Mouse (Mus musculus): ENCODE data around the gene Ndfip2. TPM values are rescaled to one million over a fixed set of nuclear protein-coding genes. Genes with fewer than 3 reads are reported as not detected.

Ndfip2 gene
- polyA plus RNA-seq, 1 experiment from 2014 or later, result 83.0 TPM

DNA sequence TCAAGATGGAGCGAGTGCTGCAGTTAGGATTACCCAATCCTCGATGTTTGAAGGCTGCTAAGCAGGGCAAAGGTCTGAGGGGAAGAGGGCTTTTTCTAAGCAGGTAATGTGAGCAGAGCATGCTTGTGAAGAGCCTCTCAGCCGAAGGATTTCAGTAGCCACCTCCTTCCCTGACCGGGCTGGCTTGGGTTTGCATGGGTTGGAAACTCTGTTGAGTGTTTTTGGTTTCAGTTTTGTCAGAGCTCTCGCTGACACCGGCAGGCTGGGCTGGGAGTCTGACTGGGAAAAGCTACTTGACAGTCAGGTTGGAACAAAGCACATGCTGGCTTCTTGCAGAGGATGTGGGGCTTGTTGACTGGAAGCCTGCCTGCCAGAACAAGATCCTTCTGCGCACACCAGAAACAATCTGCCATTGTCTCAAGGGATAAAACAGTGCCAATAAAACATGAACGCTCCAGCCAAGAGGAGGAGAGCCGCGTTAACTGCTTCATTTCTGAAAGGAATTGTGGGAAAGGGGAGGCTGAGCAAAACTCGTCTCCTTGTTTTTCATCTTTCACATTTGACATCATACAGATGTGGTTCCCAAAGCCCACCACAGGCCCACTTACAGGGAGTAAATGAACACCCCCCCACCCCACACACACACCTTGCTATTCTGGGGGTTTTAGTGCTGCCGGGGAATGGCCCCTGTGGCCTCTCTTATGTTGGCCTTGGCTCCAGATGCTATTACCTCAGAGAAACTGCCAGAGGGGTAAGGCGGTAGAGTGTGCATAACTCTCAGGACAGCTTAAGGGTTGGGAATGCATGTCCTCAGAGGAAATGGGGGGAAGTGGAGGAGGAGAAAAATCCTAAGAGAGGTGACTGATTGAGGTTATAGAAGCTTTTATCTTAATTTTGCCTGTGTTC is 70.3 kb downstream of the Ndfip2 start:
- H3K9ac ChIP-seq, result peak overlapping the region; percentile 10; the same call in 1 of the 2 replicates
- no peaks in the 10 kb centered on the region for H3K27me3 ChIP-seq
- peaks cover 11% of the 10 kb centered on the region for H3K4me1 ChIP-seq
- 28% methylated on average over 13 of the region's 13 CpGs for WGBS
- no peaks in the 10 kb centered on the region for H3K36me3 ChIP-seq
- peak overlapping the region; percentile 74 for H3K27ac ChIP-seq
- peak overlapping the region; percentile 42 for H3K4me2 ChIP-seq (replicated peaks)
- peak overlapping the region; percentile 8; the same call in 1 of the 2 replicates for H3K4me3 ChIP-seq
- ATAC-seq (ENCODE audit: low FRiP score), result peak; percentile 60
- no peaks in the 10 kb centered on the region for H3K9me3 ChIP-seq (replicated peaks)

DNA sequence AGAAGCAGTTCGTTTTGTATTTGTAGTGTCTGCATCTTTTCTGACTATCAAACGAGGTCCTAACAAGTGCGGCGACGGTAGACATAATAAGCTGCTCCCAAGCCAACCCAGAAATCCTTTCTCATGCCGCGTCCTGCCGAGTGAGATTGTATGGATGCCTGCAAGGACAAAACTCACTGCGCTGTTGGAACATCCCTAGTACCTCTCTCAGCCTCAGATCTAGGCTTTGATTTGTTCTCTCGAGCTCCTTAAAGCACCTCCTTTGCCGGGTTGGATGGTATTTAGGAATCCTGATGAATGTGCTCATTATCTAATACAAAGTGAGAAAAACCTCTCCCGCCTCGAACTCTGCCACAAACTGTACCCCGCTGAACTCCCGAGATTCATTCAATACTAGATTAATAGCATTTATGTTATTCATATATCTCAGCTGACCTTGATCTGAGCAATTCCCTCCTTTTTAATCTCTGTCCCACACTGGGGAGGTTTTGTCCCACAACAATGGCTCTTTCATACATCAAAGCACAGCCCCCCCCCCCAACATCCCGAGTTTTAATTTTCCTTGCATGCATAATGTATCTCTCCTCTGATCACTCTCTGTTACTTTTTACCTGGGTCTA is 75.2 kb downstream of the Ndfip2 start:
- Histone ChIP-seq H3K4me2 (replicated peaks) (peak overlapping the region; percentile 36), H3K4me3 (peak overlapping the region; percentile 19), H3K4me1 (peaks cover 6% of the 10 kb centered on the region), H3K9ac (0 out of 2 replicates have a peak overlapping the region, but pooled peaks have one; percentile 35), H3K27me3 (no peaks in the 10 kb centered on the region), H3K27ac (peak overlapping the region; percentile 44; the same call in 1 of the 2 replicates), H3K9me3 (replicated peaks) (no peaks in the 10 kb centered on the region), H3K36me3 (no peaks in the 10 kb centered on the region)
- ATAC-seq (ENCODE audit: low FRiP score), result peak; percentile 51; the same call in 1 of the 2 replicates
- 51% methylated on average over 16 of the region's 16 CpGs for WGBS

DNA sequence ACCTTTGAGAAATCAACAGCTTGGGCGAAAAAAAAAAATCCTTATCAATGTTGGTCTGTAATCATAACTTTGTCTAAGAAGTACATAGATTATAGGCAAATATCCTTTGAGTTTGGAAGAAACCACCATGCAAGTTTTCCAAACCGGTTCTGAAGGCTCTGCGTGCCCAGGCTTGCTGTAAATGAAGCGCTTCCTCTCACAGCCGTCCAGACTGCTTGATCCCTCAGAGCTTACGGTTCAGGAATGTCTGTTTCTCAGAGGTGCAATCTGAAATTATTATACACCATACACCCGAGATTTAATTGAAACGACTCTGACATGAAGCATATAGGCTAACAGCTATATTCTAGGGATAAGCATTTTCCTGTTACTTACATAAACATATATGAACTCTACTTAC is 83.4 kb downstream of the Ndfip2 start:
- no peak for ATAC-seq (ENCODE audit: low FRiP score)
- no peak overlapping the region for H3K4me3 ChIP-seq
- H3K27ac ChIP-seq, result no peak overlapping the region
- H3K4me1 ChIP-seq, result no peaks in the 10 kb centered on the region
- no peaks in the 10 kb centered on the region for H3K36me3 ChIP-seq
- 81% methylated on average over 8 of the region's 8 CpGs for WGBS
- no peaks in the 10 kb centered on the region for H3K9me3 ChIP-seq (replicated peaks)
- H3K9ac ChIP-seq, result no peak overlapping the region
- no peaks in the 10 kb centered on the region for H3K27me3 ChIP-seq
- H3K4me2 ChIP-seq (replicated peaks), result no peak overlapping the region

DNA sequence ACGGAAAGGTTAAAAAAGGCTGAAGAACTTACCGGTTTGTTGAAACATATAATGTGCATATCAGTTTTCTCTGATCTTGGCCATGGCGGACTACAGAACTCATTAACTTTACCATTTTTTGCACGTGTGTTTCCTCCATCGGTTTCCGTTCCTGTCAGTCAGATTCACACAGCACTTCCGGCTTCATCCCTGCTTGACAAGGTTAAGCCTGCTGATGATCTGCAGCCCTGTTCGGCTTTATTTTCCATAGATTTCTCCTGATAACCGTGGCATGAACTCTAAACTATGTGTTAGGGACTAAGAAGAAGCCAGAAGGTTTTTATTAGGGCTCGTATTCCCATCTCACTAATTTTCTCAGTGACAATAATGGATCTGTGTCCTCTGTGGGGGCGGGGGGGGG is 95.7 kb downstream of the Ndfip2 start:
- 72% methylated on average over 11 of the region's 11 CpGs for WGBS
- H3K4me1 ChIP-seq, result no peaks in the 10 kb centered on the region

More for the DNA sequence above, 95.7 kb downstream of the Ndfip2 start:
- H3K36me3 ChIP-seq, result no peaks in the 10 kb centered on the region
- ATAC-seq (ENCODE audit: low FRiP score), result no peak
- no peaks in the 10 kb centered on the region for H3K9me3 ChIP-seq (replicated peaks)
- no peak overlapping the region for H3K27ac ChIP-seq
- no peak overlapping the region for H3K4me3 ChIP-seq
- no peak overlapping the region for H3K4me2 ChIP-seq (replicated peaks)
- H3K27me3 ChIP-seq, result no peaks in the 10 kb centered on the region
- H3K9ac ChIP-seq, result no peak overlapping the region

Other genes with a start within 250 kb of the Ndfip2 start
- gene Rbm26, start 81.2 kb upstream of the Ndfip2 start, polyA plus RNA-seq (2016; fragmentation: Nextera tagmentation; extraction: Ambion mirVana), result 45.0 and 47.3 TPM in 2 replicates